Mouse (Mus musculus): ENCODE results near the gene Bloc1s3. TPM values are rescaled to one million over a fixed set of nuclear protein-coding genes. Genes with fewer than 3 reads are reported as not detected.

The Bloc1s3 gene
- polyA plus RNA-seq, 1 experiment from 2014 or later = 2.4 TPM

DNA sequence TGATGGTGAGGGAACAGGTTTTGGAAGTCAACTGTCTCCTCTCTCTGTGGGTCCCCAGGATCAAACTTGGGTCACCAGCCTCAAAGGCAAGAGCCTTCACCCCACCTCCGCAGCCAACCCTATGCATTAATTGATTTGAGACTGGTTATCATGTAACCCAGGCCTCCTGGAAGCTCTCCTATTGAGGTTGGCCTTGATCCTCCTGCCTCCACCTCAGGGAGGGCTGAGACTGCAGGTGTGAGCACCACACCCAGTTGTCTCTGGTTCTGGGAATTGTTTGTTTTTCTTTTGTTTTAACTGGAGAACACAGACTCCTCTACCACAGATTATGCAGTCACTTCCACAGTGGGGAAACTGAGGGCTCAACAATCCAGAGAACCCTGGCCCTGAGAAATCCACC is 47.7 kb downstream of the Bloc1s3 start:
- Histone ChIP-seq H3K27me3 (no peaks in the 10 kb centered on the region), H3K4me1 (peaks cover 46% of the 10 kb centered on the region), H3K9me3 (replicated peaks) (no peaks in the 10 kb centered on the region), H3K36me3 (peaks cover 6% of the 10 kb centered on the region), H3K27ac (replicated peaks) (no peak overlapping the region), H3K4me2 (replicated peaks) (no peak overlapping the region), H3K9ac (no peak overlapping the region), H3K4me3 (replicated peaks) (no peak overlapping the region)
- 59% methylated on average over 1 of the region's 1 CpGs for WGBS
- no peak for ATAC-seq (ENCODE audit: insufficient number of reproducible peaks, low FRiP score, low TSS enrichment, low read depth)

- Histone ChIP-seq H3K36me3 (peaks cover 9% of the 10 kb centered on the region), H3K4me2 (replicated peaks) (peak overlapping the region; percentile 93), H3K4me1 (peaks cover 36% of the 10 kb centered on the region), H3K4me3 (replicated peaks) (peak overlapping the region; percentile 85), H3K9me3 (replicated peaks) (no peaks in the 10 kb centered on the region), H3K9ac (peak overlapping the region; percentile 26; the same call in 1 of the 2 replicates), H3K27ac (replicated peaks) (peak overlapping the region; percentile 80), H3K27me3 (no peaks in the 10 kb centered on the region)
- no peak for ATAC-seq (ENCODE audit: insufficient number of reproducible peaks, low FRiP score, low TSS enrichment, low read depth)
- 10% methylated on average over 6 of the region's 6 CpGs for WGBS
Measured at GRCm38 (mm10) chr7:19459144-19459870, 48.9 kb downstream of the Bloc1s3 start.

GRCm38 (mm10) chr7:19458591-19459111 is 49.5 kb downstream of the Bloc1s3 start, which contains the start of gene Mark4:
Gene Mark4, minus strand, starts transcription at chr7:19458821.
- peak; percentile 87 for ATAC-seq (ENCODE audit: insufficient number of reproducible peaks, low FRiP score, low TSS enrichment, low read depth)
- under 1% methylated on average over 22 of the region's 42 CpGs for WGBS

GRCm38 (mm10) chr7:19458072-19458486 is 50.1 kb downstream of the Bloc1s3 start:
- peak; percentile 67 for ATAC-seq (ENCODE audit: insufficient number of reproducible peaks, low FRiP score, low TSS enrichment, low read depth)
- peak overlapping the region; percentile 93 for H3K4me2 ChIP-seq (replicated peaks)

More at GRCm38 (mm10) chr7:19458591-19459111, 49.5 kb downstream of the Bloc1s3 start, which contains the start of gene Mark4:
- H3K27me3 ChIP-seq = no peaks in the 10 kb centered on the region
- H3K9me3 ChIP-seq (replicated peaks) = no peaks in the 10 kb centered on the region
- H3K4me1 ChIP-seq = peaks cover 33% of the 10 kb centered on the region
- H3K36me3 ChIP-seq = peaks cover 14% of the 10 kb centered on the region
- peak within 1 kb of the TSS; percentile 85 for H3K4me3 ChIP-seq (replicated peaks)
- peak within 1 kb of the TSS; percentile 89 for H3K9ac ChIP-seq
- peak within 1 kb of the TSS; percentile 93 for H3K4me2 ChIP-seq (replicated peaks)
- peak within 1 kb of the TSS; percentile 80 for H3K27ac ChIP-seq (replicated peaks)

DNA sequence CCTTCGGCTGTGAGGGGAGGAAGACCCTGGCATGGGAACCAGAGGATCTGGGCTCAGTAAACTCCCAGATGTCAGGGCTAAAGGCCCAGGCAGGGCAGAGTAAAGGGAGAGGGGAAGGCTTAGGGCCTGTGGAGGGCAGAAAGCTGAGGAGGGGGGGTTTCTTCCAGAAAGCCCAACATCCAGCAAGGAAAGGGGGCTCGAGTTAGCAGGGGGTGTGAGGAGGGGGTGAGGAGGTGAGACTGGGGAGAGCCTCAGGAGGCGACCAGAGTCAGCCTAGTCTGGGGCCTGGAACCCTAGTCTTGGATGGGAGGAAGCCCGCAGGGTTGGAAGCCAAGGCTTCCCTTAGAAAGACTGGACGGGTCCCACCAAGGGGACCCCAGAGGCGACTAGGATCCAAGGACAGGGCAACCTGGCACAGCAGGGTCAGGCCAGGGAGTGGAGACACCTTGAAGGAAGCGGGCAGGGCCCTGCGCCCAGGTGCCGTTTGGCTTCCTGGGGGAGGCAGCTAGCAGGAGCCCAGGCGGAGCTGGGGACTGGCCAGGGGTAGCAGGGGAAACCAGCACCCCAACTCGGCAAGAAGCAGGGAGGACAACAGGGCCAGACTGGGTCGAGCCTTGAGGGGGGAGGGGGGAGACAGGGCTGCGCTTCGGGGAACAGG is 50.6 kb downstream of the Bloc1s3 start:
- H3K9me3 ChIP-seq (replicated peaks) = no peaks in the 10 kb centered on the region
- peak overlapping the region; percentile 93 for H3K4me2 ChIP-seq (replicated peaks)
- H3K9ac ChIP-seq = peak overlapping the region; percentile 89
- peaks cover 30% of the 10 kb centered on the region for H3K4me1 ChIP-seq
- ATAC-seq (ENCODE audit: insufficient number of reproducible peaks, low FRiP score, low TSS enrichment, low read depth) = no peak
- peaks cover 19% of the 10 kb centered on the region for H3K36me3 ChIP-seq
- no peaks in the 10 kb centered on the region for H3K27me3 ChIP-seq
- H3K27ac ChIP-seq (replicated peaks) = peak overlapping the region; percentile 80
- peak overlapping the region; percentile 85 for H3K4me3 ChIP-seq (replicated peaks)
- WGBS = 4% methylated on average over 14 of the region's 14 CpGs

More at GRCm38 (mm10) chr7:19458072-19458486, 50.1 kb downstream of the Bloc1s3 start:
- under 1% methylated on average over 26 of the region's 31 CpGs for WGBS
- peak overlapping the region; percentile 85 for H3K4me3 ChIP-seq (replicated peaks)
- peaks cover 33% of the 10 kb centered on the region for H3K4me1 ChIP-seq
- no peaks in the 10 kb centered on the region for H3K9me3 ChIP-seq (replicated peaks)
- no peaks in the 10 kb centered on the region for H3K27me3 ChIP-seq
- H3K36me3 ChIP-seq = peaks cover 19% of the 10 kb centered on the region
- peak overlapping the region; percentile 80 for H3K27ac ChIP-seq (replicated peaks)
- peak overlapping the region; percentile 89 for H3K9ac ChIP-seq

DNA sequence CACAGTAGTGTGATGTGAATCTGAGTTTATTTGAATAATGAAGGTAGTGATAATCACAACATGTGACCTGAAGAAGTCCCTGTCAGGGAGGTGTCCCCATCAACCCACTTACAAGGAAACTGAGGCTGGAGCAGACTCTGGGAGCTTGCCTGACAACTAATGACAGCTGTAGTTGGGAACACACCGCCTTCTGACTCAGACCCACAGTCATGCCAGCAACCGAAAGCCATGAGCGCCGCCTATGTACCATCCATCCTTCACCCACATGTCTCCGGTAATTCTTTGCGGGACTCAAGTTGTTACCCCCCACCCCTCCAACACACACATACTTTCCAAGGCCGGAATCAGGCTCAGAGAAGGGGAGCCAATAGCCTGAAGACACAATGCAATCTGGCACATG is 51.5 kb downstream of the Bloc1s3 start:
- Histone ChIP-seq H3K9ac (no peak overlapping the region), H3K4me2 (replicated peaks) (peak overlapping the region; percentile 93), H3K4me3 (replicated peaks) (peak overlapping the region; percentile 85), H3K9me3 (replicated peaks) (no peaks in the 10 kb centered on the region), H3K4me1 (peaks cover 27% of the 10 kb centered on the region), H3K36me3 (peaks cover 27% of the 10 kb centered on the region), H3K27ac (replicated peaks) (no peak overlapping the region), H3K27me3 (no peaks in the 10 kb centered on the region)
- 87% methylated on average over 7 of the region's 7 CpGs for WGBS
- ATAC-seq (ENCODE audit: insufficient number of reproducible peaks, low FRiP score, low TSS enrichment, low read depth) = no peak

DNA sequence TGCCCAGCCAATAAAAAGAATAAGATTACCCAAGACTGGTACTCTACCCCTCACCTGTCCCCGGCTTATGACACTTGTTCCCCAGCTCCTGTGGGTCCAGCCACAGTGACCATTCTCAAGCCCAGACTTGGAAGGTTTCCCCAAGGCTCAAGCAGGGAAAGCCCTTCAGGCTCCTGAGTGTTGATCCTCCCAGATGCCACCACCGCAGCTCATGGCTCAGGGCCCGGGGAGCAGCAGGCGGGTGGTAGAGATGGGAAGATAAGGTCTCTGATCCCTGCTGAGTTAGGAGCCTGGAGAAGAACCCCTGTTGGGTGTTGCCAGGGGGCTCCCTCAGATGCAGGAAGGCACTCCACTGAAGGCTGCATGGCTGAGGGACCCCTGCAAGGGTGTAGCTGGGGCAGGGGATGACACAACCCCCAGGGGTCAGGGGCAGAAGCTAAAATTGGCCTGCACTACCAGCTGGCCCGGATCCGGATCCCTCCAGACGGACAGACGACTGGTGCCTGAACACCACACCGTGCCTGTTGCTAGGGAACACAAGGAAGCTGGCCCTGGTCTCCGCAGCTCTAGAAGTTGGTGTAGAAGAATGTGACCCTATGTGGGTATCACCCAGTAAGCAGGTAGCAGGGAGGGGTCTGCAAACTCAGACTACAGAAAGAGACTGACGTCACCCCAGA is 52.2 kb downstream of the Bloc1s3 start:
- H3K27ac ChIP-seq (replicated peaks) = no peak overlapping the region
- H3K9me3 ChIP-seq (replicated peaks) = no peaks in the 10 kb centered on the region
- no peak overlapping the region for H3K9ac ChIP-seq
- no peak overlapping the region; the same call in 1 of the 2 replicates for H3K4me2 ChIP-seq (replicated peaks)
- WGBS = 69% methylated on average over 11 of the region's 11 CpGs
- H3K27me3 ChIP-seq = no peaks in the 10 kb centered on the region
- no peak for ATAC-seq (ENCODE audit: insufficient number of reproducible peaks, low FRiP score, low TSS enrichment, low read depth)
- H3K36me3 ChIP-seq = peaks cover 34% of the 10 kb centered on the region
- H3K4me1 ChIP-seq = peaks cover 27% of the 10 kb centered on the region
- no peak overlapping the region for H3K4me3 ChIP-seq (replicated peaks)

DNA sequence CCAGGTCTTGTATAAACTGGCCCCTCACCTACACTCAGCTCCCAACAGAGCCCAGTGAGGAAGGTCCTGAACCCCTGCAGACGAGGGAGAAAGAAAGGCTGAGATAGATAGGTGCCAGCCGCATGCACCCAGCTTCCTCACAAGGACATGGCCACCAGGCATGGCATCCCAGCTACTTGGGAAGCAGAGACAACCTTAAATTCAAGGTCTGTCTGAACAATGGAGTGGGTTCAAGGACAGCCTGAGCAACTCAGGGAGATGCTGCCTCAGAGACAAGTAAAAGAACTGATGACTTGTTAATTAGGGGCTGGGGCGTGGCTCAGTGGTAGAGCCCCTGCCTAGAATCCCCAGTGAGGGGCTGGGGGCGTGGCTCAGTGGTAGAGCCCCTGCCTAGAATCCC is 53.0 kb downstream of the Bloc1s3 start:
- WGBS = 97% methylated on average over 4 of the region's 4 CpGs
- H3K27ac ChIP-seq (replicated peaks) = no peak overlapping the region
- H3K9ac ChIP-seq = no peak overlapping the region
- no peak overlapping the region for H3K4me3 ChIP-seq (replicated peaks)
- peaks cover 27% of the 10 kb centered on the region for H3K4me1 ChIP-seq
- H3K4me2 ChIP-seq (replicated peaks) = no peak overlapping the region
- no peak for ATAC-seq (ENCODE audit: insufficient number of reproducible peaks, low FRiP score, low TSS enrichment, low read depth)
- no peaks in the 10 kb centered on the region for H3K9me3 ChIP-seq (replicated peaks)
- H3K36me3 ChIP-seq = peaks cover 41% of the 10 kb centered on the region
- H3K27me3 ChIP-seq = no peaks in the 10 kb centered on the region

Other genes starting within 250 kb of the Bloc1s3 start
- gene Vasp, start 236.6 kb downstream of the Bloc1s3 start, polyA plus RNA-seq (2015; fragmentation: Nextera tagmentation; extraction: Ambion mirVana) = 85.2 TPM in 2 replicates
- gene Ppm1n, start 228.3 kb downstream of the Bloc1s3 start, polyA plus RNA-seq (2015; fragmentation: Nextera tagmentation; extraction: Ambion mirVana) = 0.14 and 0.41 TPM in 2 replicates
- gene Rtn2, start 225.7 kb downstream of the Bloc1s3 start, polyA plus RNA-seq (2015; fragmentation: Nextera tagmentation; extraction: Ambion mirVana) = 39.2 and 41.9 TPM in 2 replicates
- gene Fosb, start 198.3 kb downstream of the Bloc1s3 start, polyA plus RNA-seq (2015; fragmentation: Nextera tagmentation; extraction: Ambion mirVana) = 0.21 and 0.69 TPM in 2 replicates
- 83.0 and 85.5 TPM in 2 replicates for gene Ercc1, start 163.6 kb downstream of the Bloc1s3 start, polyA plus RNA-seq (2015; fragmentation: Nextera tagmentation; extraction: Ambion mirVana)
- gene Cd3eap, start 148.9 kb downstream of the Bloc1s3 start, polyA plus RNA-seq (2015; fragmentation: Nextera tagmentation; extraction: Ambion mirVana) = 30.4 and 32.0 TPM in 2 replicates
- 17.2 and 22.7 TPM in 2 replicates for gene Ppp1r13l, start 148.6 kb downstream of the Bloc1s3 start, polyA plus RNA-seq (2015; fragmentation: Nextera tagmentation; extraction: Ambion mirVana)
- gene Ercc2, start 126.4 kb downstream of the Bloc1s3 start, polyA plus RNA-seq (2015; fragmentation: Nextera tagmentation; extraction: Ambion mirVana) = 16.9 and 18.3 TPM in 2 replicates
- 41.8 and 43.1 TPM in 2 replicates for gene Klc3, start 104.3 kb downstream of the Bloc1s3 start, polyA plus RNA-seq (2015; fragmentation: Nextera tagmentation; extraction: Ambion mirVana)
- 118 and 167 TPM in 2 replicates for gene Ckm, start 103.6 kb downstream of the Bloc1s3 start, polyA plus RNA-seq (2015; fragmentation: Nextera tagmentation; extraction: Ambion mirVana)
- gene Mark4, start 49.5 kb downstream of the Bloc1s3 start, polyA plus RNA-seq (2015; fragmentation: Nextera tagmentation; extraction: Ambion mirVana) = 11.8 and 14.4 TPM in 2 replicates
- gene Exoc3l2, start 45.0 kb downstream of the Bloc1s3 start, polyA plus RNA-seq (2015; fragmentation: Nextera tagmentation; extraction: Ambion mirVana) = 1.2 and 1.4 TPM in 2 replicates
- 89.5 and 101 TPM in 2 replicates for gene Trappc6a, start within 50 bp of the Bloc1s3 start, polyA plus RNA-seq (2015; fragmentation: Nextera tagmentation; extraction: Ambion mirVana)
- gene Nkpd1, start 9.5 kb upstream of the Bloc1s3 start, polyA plus RNA-seq (2015; fragmentation: Nextera tagmentation; extraction: Ambion mirVana) = 3.1 and 3.3 TPM in 2 replicates
- gene Ppp1r37, start 54.7 kb upstream of the Bloc1s3 start, polyA plus RNA-seq (2015; fragmentation: Nextera tagmentation; extraction: Ambion mirVana) = 31.4 and 36.0 TPM in 2 replicates
- 1.5 and 2.2 TPM in 2 replicates for gene Zfp296, start 68.9 kb upstream of the Bloc1s3 start, polyA plus RNA-seq (2015; fragmentation: Nextera tagmentation; extraction: Ambion mirVana)
- 149 and 162 TPM in 2 replicates for gene Gemin7, start 69.2 kb upstream of the Bloc1s3 start, polyA plus RNA-seq (2015; fragmentation: Nextera tagmentation; extraction: Ambion mirVana)
- 58.3 and 66.1 TPM in 2 replicates for gene Clasrp, start 96.1 kb upstream of the Bloc1s3 start, polyA plus RNA-seq (2015; fragmentation: Nextera tagmentation; extraction: Ambion mirVana)
- gene Relb, start 121.1 kb upstream of the Bloc1s3 start, polyA plus RNA-seq (2015; fragmentation: Nextera tagmentation; extraction: Ambion mirVana) = 14.0 and 15.8 TPM in 2 replicates
- 78.0 and 89.1 TPM in 2 replicates for gene Clptm1, start 156.7 kb upstream of the Bloc1s3 start, polyA plus RNA-seq (2015; fragmentation: Nextera tagmentation; extraction: Ambion mirVana)
- 0.67 and 1.3 TPM in 2 replicates for gene Apoc2, start 169.6 kb upstream of the Bloc1s3 start, polyA plus RNA-seq (2015; fragmentation: Nextera tagmentation; extraction: Ambion mirVana)
- not detected in 2 replicates for gene Gm44805, start 173.1 kb upstream of the Bloc1s3 start, polyA plus RNA-seq (2015; fragmentation: Nextera tagmentation; extraction: Ambion mirVana)
- 0.16 TPM in 1 of 2 replicates, not detected in the other for gene Apoc4, start 173.1 kb upstream of the Bloc1s3 start, polyA plus RNA-seq (2015; fragmentation: Nextera tagmentation; extraction: Ambion mirVana)
- gene Apoc1, start 184.3 kb upstream of the Bloc1s3 start, polyA plus RNA-seq (2015; fragmentation: Nextera tagmentation; extraction: Ambion mirVana) = 38.9 and 45.8 TPM in 2 replicates
- 442 and 474 TPM in 2 replicates for gene Apoe, start 190.8 kb upstream of the Bloc1s3 start, polyA plus RNA-seq (2015; fragmentation: Nextera tagmentation; extraction: Ambion mirVana)
- 146 and 148 TPM in 2 replicates for gene Tomm40, start 207.1 kb upstream of the Bloc1s3 start, polyA plus RNA-seq (2015; fragmentation: Nextera tagmentation; extraction: Ambion mirVana)
- gene Nectin2, start 242.1 kb upstream of the Bloc1s3 start, polyA plus RNA-seq (2015; fragmentation: Nextera tagmentation; extraction: Ambion mirVana) = 79.6 and 86.6 TPM in 2 replicates

All from embryonic facial prominence, embryonic 15.5 days (tissue).